Mouse (Mus musculus) ES-Bruce4 (cell line): Measurements from ENCODE around the gene Mrpl2.

ENCODE experiments used
- CTCF ChIP-seq: IDR thresholded peaks from one replicate; pipeline ENCODE4 v1.8.1; 2011; ENCODE audit warnings: low read depth, low read length
- EP300 ChIP-seq: IDR thresholded peaks from 2 replicates; pipeline ENCODE4 v1.6.1; 2011; ENCODE audit warnings: low read depth, low read length; ENCODE audit not compliant: insufficient read depth

DNA sequence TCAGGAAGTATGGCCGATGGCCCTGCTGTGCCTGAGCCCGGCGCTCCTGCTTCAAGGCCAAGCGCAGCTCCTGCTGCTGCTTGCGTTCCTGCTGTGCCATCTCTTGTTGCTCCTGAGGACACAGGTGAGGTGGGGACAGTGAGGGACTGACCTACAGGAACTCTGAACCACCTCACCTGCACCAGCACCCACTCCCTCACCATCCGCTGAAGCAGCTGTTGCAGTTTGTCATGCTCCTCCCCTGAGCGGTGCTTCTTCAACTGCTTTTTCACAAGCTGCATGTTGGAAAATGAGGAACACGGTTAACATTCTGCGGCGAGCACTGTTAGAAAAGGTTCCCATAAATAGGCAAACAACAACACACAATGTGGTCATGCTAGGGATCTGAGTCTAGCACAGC lies 23.9 kb downstream of the Mrpl2 start:
- TF ChIP-seq CTCF (no peak), EP300 (no peak)
